11 mouse cellular contexts compared by ENCODE assay signal in the genomic region with DNA sequence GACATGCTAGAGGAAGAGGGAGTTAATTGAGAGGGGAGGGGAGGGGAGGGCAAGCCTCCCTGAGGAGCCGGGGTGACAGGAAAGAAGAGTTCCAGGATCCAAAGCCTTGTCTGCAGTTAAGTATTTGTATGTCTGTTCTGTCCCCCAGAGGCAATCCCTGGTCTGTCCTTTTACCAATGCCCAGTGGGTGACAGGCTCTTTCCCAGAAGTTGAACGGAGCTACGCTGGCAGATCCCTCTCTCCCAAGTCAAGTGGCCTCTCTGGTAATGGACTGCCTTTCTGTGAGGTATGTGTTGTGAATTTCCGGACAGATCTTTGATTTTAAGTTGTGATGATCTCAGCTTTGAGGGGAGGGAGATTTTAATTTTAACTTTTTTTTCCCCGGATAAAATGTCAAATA. TPM values are rescaled to one million over a fixed set of nuclear protein-coding genes. Genes with fewer than 3 reads are reported as not detected.
DNase-seq lines count a peak whose midpoint lies in the region; ATAC-seq and TF ChIP-seq lines count a peak whose summit lies in the region.
"Had no signal": no experiment of that assay in that cellular context is flagged by ENCODE, and none has a peak within 500 bp of the region (broad histone marks: within the 10 kb centered on the region; RNA-seq: fewer than 3 reads in every experiment).

No protein-coding gene starts in this region.

- ATAC-seq in embryonic facial prominence, embryonic 13.5 days (ENCODE audit: insufficient number of reproducible peaks, insufficient read depth, low FRiP score, low TSS enrichment, low read depth) = no peak
- ATAC-seq in hindbrain, embryonic 15.5 days (ENCODE audit: low FRiP score, low read depth) = no peak
- no peak for ATAC-seq in midbrain, postnatal 0 days (ENCODE audit: low FRiP score)

- H3K4me3 ChIP-seq in heart, embryonic 10.5 days = peak overlapping the region; percentile 54
- peak overlapping the region; percentile 54 for H3K4me3 ChIP-seq in embryonic facial prominence, embryonic 13.5 days
- peak overlapping the region; percentile 13 for H3K4me3 ChIP-seq in hindbrain, embryonic 15.5 days
- peak overlapping the region; percentile 21 for H3K4me3 ChIP-seq in midbrain, postnatal 0 days (ENCODE audit: low read depth, low read length)
- H3K4me3 ChIP-seq: liver, embryonic 13.5 days had no signal

- WGBS in heart, embryonic 10.5 days = 28% methylated on average over 5 of the region's 5 CpGs
- 26% methylated on average over 5 of the region's 5 CpGs for WGBS in embryonic facial prominence, embryonic 13.5 days
- 46% methylated on average over 5 of the region's 5 CpGs for WGBS in hindbrain, embryonic 15.5 days
- 29% methylated on average over 5 of the region's 5 CpGs for WGBS in midbrain, postnatal 0 days

- TF ChIP-seq CTCF in midbrain, postnatal 0 days (IDR thresholded peaks at IDR 0.05) = no peak

- peak overlapping the region; percentile 47 for H3K9ac ChIP-seq in embryonic facial prominence, embryonic 13.5 days
- no peak overlapping the region for H3K9ac ChIP-seq in hindbrain, embryonic 15.5 days
- no peak overlapping the region for H3K9ac ChIP-seq in midbrain, postnatal 0 days (replicated peaks; ENCODE audit: low read length, poor library complexity, severe bottlenecking)
- H3K9ac ChIP-seq: liver, embryonic 13.5 days had no signal

- H3K27ac ChIP-seq in heart, embryonic 10.5 days = no peak overlapping the region
- no peak overlapping the region for H3K27ac ChIP-seq in embryonic facial prominence, embryonic 13.5 days
- H3K27ac ChIP-seq in hindbrain, embryonic 15.5 days (replicated peaks) = no peak overlapping the region
- H3K27ac ChIP-seq in midbrain, postnatal 0 days (ENCODE audit: low read depth, low read length) = no peak overlapping the region
- H3K27ac ChIP-seq: liver, embryonic 13.5 days had no signal

- no peak for DNase-seq in heart, embryonic 10.5 days (ENCODE audit: low spot score)
- no peak for DNase-seq in heart, postnatal 14 days
- DNase-seq in midbrain, postnatal 0 days (ENCODE audit: low spot score) = no peak
- no peak for DNase-seq in right cerebral cortex, adult 2 months (ENCODE audit: low spot score in 2 of 2)
- DNase-seq in gastrocnemius, postnatal 4 days (ENCODE audit: low spot score in 2 of 2) = no peak
- no peak for DNase-seq in frontal cortex, postnatal 25 days (ENCODE audit: low spot score in 2 of 2)
- DNase-seq: liver, embryonic 13.5 days; thymus, postnatal 25 days had no signal

- H3K36me3 ChIP-seq in heart, embryonic 10.5 days = peaks cover 19% of the 10 kb centered on the region; the same call in 1 of the 2 replicates
- H3K36me3 ChIP-seq in embryonic facial prominence, embryonic 13.5 days = peaks cover 18% of the 10 kb centered on the region
- H3K36me3 ChIP-seq in hindbrain, embryonic 15.5 days = 0 out of 2 replicates have a peak, but pooled peaks cover 2% of the 10 kb centered on the region
- H3K36me3 ChIP-seq in midbrain, postnatal 0 days (ENCODE audit: insufficient read depth, low read length) = no peaks in the 10 kb centered on the region
- H3K36me3 ChIP-seq: liver, embryonic 13.5 days had no signal

- H3K4me2 ChIP-seq in embryonic facial prominence, embryonic 13.5 days = peak overlapping the region; percentile 69
- peak overlapping the region; percentile 55 for H3K4me2 ChIP-seq in hindbrain, embryonic 15.5 days
- peak overlapping the region; percentile 47 for H3K4me2 ChIP-seq in midbrain, postnatal 0 days (ENCODE audit: low read depth, low read length, poor library complexity, severe bottlenecking)
- H3K4me2 ChIP-seq: liver, embryonic 13.5 days had no signal

- intact Hi-C loops in heart, postnatal 14 days (cut with DNase I) = no loop called here

- no peaks in the 10 kb centered on the region for H3K9me3 ChIP-seq in heart, embryonic 10.5 days
- peaks cover 3% of the 10 kb centered on the region; the same call in 1 of the 2 replicates for H3K9me3 ChIP-seq in embryonic facial prominence, embryonic 13.5 days
- H3K9me3 ChIP-seq in hindbrain, embryonic 15.5 days = no peaks in the 10 kb centered on the region
- H3K9me3 ChIP-seq in midbrain, postnatal 0 days (ENCODE audit: low read length) = no peaks in the 10 kb centered on the region
- H3K9me3 ChIP-seq: liver, embryonic 13.5 days had no signal

- H3K4me1 ChIP-seq in heart, embryonic 10.5 days = peaks cover 17% of the 10 kb centered on the region; the same call in 1 of the 2 replicates
- H3K4me1 ChIP-seq in embryonic facial prominence, embryonic 13.5 days = peaks cover 46% of the 10 kb centered on the region
- peaks cover 26% of the 10 kb centered on the region for H3K4me1 ChIP-seq in hindbrain, embryonic 15.5 days (replicated peaks)
- H3K4me1 ChIP-seq in midbrain, postnatal 0 days (ENCODE audit: insufficient read depth, low read length) = no peaks in the 10 kb centered on the region; the same call in 1 of the 2 replicates
- H3K4me1 ChIP-seq: liver, embryonic 13.5 days had no signal

- peaks cover 22% of the 10 kb centered on the region for H3K27me3 ChIP-seq in heart, embryonic 10.5 days (ENCODE audit: insufficient read depth, poor library complexity, severe bottlenecking)
- peaks cover 5% of the 10 kb centered on the region; the same call in 1 of the 2 replicates for H3K27me3 ChIP-seq in embryonic facial prominence, embryonic 13.5 days
- H3K27me3 ChIP-seq in hindbrain, embryonic 15.5 days = peaks cover 12% of the 10 kb centered on the region
- H3K27me3 ChIP-seq in midbrain, postnatal 0 days (ENCODE audit: insufficient read depth, low read length) = peaks cover 7% of the 10 kb centered on the region; the same call in 1 of the 2 replicates

RNA-seq across cellular contexts. Expression of a gene that starts 3.3 kb away (rescaled TPM):
- polyA plus RNA-seq in heart, embryonic 10.5 days (2016; fragmentation: Nextera tagmentation; extraction: Ambion mirVana) = 13.6 and 14.1 TPM in 2 replicates
- 10 to 100 TPM; 28.2 to 32.1 TPM for total RNA-seq in heart, postnatal 14 days (2021)
- 26.3 and 29.4 TPM in 2 replicates for polyA plus RNA-seq in embryonic facial prominence, embryonic 13.5 days (2015; fragmentation: Nextera tagmentation; extraction: Ambion mirVana)
- 12.4 and 14.6 TPM in 2 replicates for polyA plus RNA-seq in hindbrain, embryonic 15.5 days (2015; fragmentation: Nextera tagmentation; extraction: Ambion mirVana)
- 7.1 and 9.6 TPM in 2 replicates for total RNA-seq in midbrain, postnatal 0 days (2014; rRNA removed)
- 12.5 and 15.0 TPM in 2 replicates for polyA plus RNA-seq in midbrain, postnatal 0 days (2015; fragmentation: Nextera tagmentation; extraction: Ambion mirVana)
- total RNA-seq in gastrocnemius, postnatal 4 days (2021) = 10 to 100 TPM; 20.2 to 30.9 TPM
- total RNA-seq: hematopoietic stem cell, adult 5-6 weeks had no signal

RNA-seq across cellular contexts. Expression of a gene that starts 30.7 kb away (rescaled TPM):
- polyA plus RNA-seq in heart, embryonic 10.5 days (2016; fragmentation: Nextera tagmentation; extraction: Ambion mirVana) = 26.2 and 28.5 TPM in 2 replicates
- 1 to 10 TPM; 4.0 to 4.1 TPM for total RNA-seq in heart, postnatal 14 days (2021)
- 4.7 and 5.0 TPM in 2 replicates for polyA plus RNA-seq in embryonic facial prominence, embryonic 13.5 days (2015; fragmentation: Nextera tagmentation; extraction: Ambion mirVana)
- 1.5 and 1.6 TPM in 2 replicates for polyA plus RNA-seq in hindbrain, embryonic 15.5 days (2015; fragmentation: Nextera tagmentation; extraction: Ambion mirVana)
- 0.60 and 0.66 TPM in 2 replicates for total RNA-seq in midbrain, postnatal 0 days (2014; rRNA removed)
- polyA plus RNA-seq in midbrain, postnatal 0 days (2015; fragmentation: Nextera tagmentation; extraction: Ambion mirVana) = 0.85 and 0.88 TPM in 2 replicates
- total RNA-seq in gastrocnemius, postnatal 4 days (2021) = 1 to 10 TPM; 2.6 to 3.1 TPM
